Mouse (Mus musculus): ENCODE data around the gene Tpd52l1. TPM values are rescaled to one million over a fixed set of nuclear protein-coding genes. Genes with fewer than 3 reads are reported as not detected.
A peak's percentile ranks its signal among the peaks of the same experiment; 100 is the strongest.

Gene Tpd52l1
- total and polyA plus RNA-seq, 2 experiments from 2014 or later = 34.2 to 53.1 TPM

DNA sequence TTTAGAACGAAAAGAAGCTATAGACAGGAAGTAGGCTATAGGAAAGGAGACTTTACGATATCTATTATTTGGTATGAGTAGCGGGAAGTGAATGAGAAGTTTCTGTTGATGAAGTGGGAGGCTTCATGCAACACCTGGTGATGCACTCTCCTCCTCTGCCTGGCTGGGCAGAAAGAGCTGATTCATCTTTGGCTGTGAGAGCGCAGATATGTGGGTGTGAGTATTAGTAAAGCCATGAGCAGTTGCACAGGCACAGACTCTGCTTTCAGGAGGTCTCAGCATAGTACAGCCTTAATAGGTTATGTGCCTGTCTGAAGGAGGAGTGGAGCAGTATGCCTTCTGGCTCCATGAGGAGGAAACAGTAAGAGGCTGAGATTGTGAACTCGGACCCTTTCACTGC is 109.3 kb downstream of the Tpd52l1 start:
- no peak overlapping the region for H3K4me3 ChIP-seq (ENCODE audit: low read depth, low read length)
- 87% methylated on average over 5 of the region's 5 CpGs for WGBS
- DNase-seq (no peak), ATAC-seq (no peak)
- H3K9ac ChIP-seq = no peak overlapping the region
- no peaks in the 10 kb centered on the region for H3K27me3 ChIP-seq (ENCODE audit: insufficient read depth, low read length)
- no peak overlapping the region for H3K27ac ChIP-seq (ENCODE audit: low read depth, low read length)
- H3K4me2 ChIP-seq (ENCODE audit: low read depth) = no peak overlapping the region
- H3K36me3 ChIP-seq (ENCODE audit: insufficient read depth) = no peaks in the 10 kb centered on the region
- H3K4me1 ChIP-seq (ENCODE audit: insufficient read depth) = no peaks in the 10 kb centered on the region
- no peaks in the 10 kb centered on the region for H3K9me3 ChIP-seq (ENCODE audit: low read length)
- no peak for TF ChIP-seq CTCF (IDR thresholded peaks at IDR 0.05; ENCODE audit: low read depth)

DNA sequence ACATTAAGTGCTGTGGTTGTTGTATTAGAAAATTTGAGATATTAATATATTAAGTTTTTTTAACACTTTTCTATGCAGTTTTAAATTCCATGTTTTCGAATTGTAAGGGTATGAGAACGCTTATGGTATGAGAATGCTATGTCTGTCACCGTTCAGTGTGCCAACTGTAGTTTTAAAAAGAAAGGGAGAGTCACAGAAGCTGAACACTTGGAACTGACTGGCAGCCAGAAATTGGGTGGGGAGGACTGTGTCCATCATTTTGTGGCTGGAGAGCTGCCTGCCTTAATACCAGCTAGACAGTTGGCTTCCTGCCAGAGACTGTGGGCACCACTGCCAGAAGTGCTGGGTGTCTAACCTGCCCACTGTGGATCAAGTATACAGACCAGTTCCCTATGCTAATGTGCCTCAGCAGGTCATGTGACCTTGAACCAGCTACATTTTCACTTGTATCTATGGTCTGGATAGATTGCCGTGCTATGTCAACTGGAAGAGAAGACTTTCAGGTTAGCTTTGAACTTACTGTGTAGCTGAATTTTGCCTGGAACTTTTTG is 114.5 kb downstream of the Tpd52l1 start:
- Histone ChIP-seq H3K4me3 (ENCODE audit: low read depth, low read length) (no peak overlapping the region), H3K4me2 (ENCODE audit: low read depth) (no peak overlapping the region), H3K36me3 (ENCODE audit: insufficient read depth) (peaks cover 6% of the 10 kb centered on the region), H3K9ac (no peak overlapping the region), H3K27ac (ENCODE audit: low read depth, low read length) (no peak overlapping the region), H3K27me3 (ENCODE audit: insufficient read depth, low read length) (no peaks in the 10 kb centered on the region), H3K9me3 (ENCODE audit: low read length) (no peaks in the 10 kb centered on the region), H3K4me1 (ENCODE audit: insufficient read depth) (no peaks in the 10 kb centered on the region)
- WGBS = 48% methylated on average over 4 of the region's 4 CpGs
- DNase-seq (peak; percentile 22), ATAC-seq (peak; percentile 60)
- TF ChIP-seq CTCF (IDR thresholded peaks at IDR 0.05; ENCODE audit: low read depth) = no peak

DNA sequence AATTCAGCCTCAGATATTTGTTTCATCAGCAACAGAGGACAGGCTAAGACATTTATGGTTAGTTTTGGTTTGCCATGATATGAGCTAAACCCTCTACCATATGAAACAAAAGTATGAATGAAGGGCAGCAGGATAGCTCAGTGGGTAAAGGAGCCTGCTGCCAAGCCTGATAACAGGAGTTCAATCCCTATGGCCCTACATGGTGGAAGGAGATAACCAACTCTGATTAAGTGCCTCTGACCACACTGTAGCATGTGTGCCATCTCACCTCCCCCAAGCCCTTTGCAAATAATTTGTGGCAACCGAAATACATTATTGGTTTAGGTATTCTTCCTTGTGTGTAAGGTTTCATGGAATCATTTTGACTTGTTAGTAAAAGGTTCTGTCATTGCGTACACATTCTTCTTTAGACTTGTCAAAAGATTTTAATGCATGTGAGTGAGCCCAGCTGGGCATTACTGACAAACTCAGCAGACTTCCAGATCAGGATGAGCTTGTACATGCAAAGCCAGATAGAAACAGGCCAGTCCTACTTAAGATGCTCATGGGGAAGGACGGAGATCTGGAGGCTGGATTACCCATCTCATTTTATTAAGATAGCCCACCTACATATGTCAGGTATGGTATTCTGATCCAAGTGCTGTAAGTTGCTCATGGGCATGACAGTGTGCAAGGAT is 115.3 kb downstream of the Tpd52l1 start:
- no peak overlapping the region for H3K9ac ChIP-seq
- H3K27me3 ChIP-seq (ENCODE audit: insufficient read depth, low read length) = no peaks in the 10 kb centered on the region
- no peak for DNase-seq
- peaks cover 12% of the 10 kb centered on the region for H3K36me3 ChIP-seq (ENCODE audit: insufficient read depth)
- WGBS = 85% methylated on average over 3 of the region's 3 CpGs
- ATAC-seq = no peak
- H3K4me2 ChIP-seq (ENCODE audit: low read depth) = no peak overlapping the region
- no peak overlapping the region for H3K4me3 ChIP-seq (ENCODE audit: low read depth, low read length)
- H3K4me1 ChIP-seq (ENCODE audit: insufficient read depth) = no peaks in the 10 kb centered on the region
- no peak overlapping the region for H3K27ac ChIP-seq (ENCODE audit: low read depth, low read length)
- TF ChIP-seq CTCF (IDR thresholded peaks at IDR 0.05; ENCODE audit: low read depth) = no peak
- H3K9me3 ChIP-seq (ENCODE audit: low read length) = no peaks in the 10 kb centered on the region

DNA sequence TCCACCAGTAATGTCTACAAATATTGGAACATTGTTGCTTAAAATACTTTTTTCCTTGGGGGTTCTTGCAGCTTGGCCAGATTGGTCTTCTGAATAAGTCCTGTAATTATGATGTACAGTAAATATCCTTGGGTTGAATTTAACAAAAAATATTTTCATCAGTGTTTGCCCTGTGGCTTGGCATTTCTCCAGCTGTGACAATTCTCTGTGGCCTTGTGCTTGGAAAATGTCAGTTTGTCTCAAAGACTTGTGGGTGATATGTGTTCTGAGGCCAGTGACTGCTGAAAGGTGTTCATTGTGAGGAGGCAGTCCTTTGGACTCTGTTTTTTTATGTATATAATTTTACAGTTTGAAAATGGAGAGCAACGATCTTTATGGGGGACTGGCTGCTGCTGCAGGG is 116.3 kb downstream of the Tpd52l1 start:
- no peak overlapping the region for H3K4me2 ChIP-seq (ENCODE audit: low read depth)
- no peaks in the 10 kb centered on the region for H3K4me1 ChIP-seq (ENCODE audit: insufficient read depth)

DNA sequence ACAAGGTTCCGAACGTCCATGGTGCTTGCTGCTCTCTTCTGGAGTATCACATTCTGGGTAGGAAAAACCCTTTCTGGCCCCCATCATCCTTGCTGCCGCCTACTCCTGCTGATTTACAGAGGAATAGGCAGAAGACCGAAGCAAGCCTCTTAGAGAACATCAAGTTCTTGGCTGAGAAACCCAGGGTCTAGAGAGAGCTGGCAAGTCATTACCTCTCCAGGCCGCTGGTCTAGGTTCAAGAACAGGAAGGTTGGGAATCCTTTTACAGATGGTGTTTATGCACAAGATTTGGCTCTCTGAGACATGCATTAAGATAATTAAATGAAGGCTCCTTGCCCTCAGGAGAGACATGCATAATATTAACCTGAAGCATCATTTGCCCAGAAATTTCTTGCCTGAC is 127.3 kb downstream of the Tpd52l1 start:
- Histone ChIP-seq H3K9ac (no peak overlapping the region), H3K27me3 (ENCODE audit: insufficient read depth, low read length) (no peaks in the 10 kb centered on the region), H3K36me3 (ENCODE audit: insufficient read depth) (no peaks in the 10 kb centered on the region; the same call in 1 of the 2 replicates), H3K4me1 (ENCODE audit: insufficient read depth) (peaks cover 12% of the 10 kb centered on the region), H3K27ac (ENCODE audit: low read depth, low read length) (no peak overlapping the region), H3K4me2 (ENCODE audit: low read depth) (no peak overlapping the region), H3K4me3 (ENCODE audit: low read depth, low read length) (no peak overlapping the region), H3K9me3 (ENCODE audit: low read length) (no peaks in the 10 kb centered on the region)
- no peak for ATAC-seq
- WGBS = 79% methylated on average over 5 of the region's 5 CpGs
- no peak for TF ChIP-seq CTCF (IDR thresholded peaks at IDR 0.05; ENCODE audit: low read depth)
- DNase-seq = no peak

More for the DNA sequence above, 116.3 kb downstream of the Tpd52l1 start:
- no peak for TF ChIP-seq CTCF (IDR thresholded peaks at IDR 0.05; ENCODE audit: low read depth)
- Histone ChIP-seq H3K27ac (ENCODE audit: low read depth, low read length) (no peak overlapping the region), H3K27me3 (ENCODE audit: insufficient read depth, low read length) (no peaks in the 10 kb centered on the region), H3K36me3 (ENCODE audit: insufficient read depth) (peaks cover 12% of the 10 kb centered on the region), H3K9me3 (ENCODE audit: low read length) (no peaks in the 10 kb centered on the region), H3K4me3 (ENCODE audit: low read depth, low read length) (no peak overlapping the region), H3K9ac (no peak overlapping the region)
- WGBS = 82% methylated on average over 1 of the region's 1 CpGs
- ATAC-seq (no peak), DNase-seq (no peak)

DNA sequence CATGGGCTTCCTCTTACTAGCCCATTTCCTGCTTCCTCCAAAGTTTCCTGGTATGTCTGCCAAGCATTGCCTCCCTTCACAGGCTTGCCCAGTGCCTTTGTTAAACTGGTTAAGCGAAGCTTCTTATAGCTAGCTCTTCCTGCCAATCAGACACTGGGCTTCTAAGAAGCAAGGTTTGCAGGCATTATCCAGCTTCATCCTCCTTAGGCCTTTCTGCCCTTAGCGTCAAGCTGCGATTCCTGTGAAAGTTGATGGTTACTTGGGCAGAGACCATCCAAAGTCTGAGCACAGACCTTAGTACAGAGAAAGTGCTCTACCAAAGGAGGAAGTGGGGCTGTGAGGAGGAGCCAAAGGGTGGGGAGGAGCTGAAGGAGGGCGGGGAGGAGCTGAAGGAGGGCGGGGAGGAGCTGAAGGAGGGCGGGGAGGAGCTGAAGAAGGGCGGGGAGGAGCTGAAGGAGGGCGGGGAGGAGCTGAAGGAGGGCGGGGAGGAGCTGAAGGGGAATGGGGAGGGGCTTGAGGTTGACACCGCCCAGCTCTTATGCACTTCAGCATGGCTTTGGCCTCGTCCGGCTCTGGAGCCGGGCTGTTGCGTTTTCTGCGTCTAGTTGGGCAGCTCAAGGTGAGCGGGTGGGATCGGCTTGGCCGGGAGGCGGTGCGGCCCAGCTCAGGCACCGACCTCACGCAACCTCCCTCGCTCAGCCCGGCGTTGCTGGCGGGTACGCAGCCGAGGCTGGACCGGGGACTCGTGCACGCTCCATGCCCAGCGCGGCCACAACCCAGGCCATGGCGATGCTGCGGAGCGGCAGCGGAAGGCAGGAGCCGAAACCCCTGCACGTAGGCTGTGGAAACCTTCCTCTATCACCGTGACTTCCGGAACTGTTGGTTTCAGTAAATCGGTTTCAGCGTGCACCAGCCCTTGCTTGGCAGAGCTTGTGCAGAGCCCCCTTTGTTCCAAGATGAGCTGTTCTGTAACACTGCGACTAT is 132.6 kb downstream of the Tpd52l1 start, which contains the start of gene Hddc2:
TSS of gene Hddc2 (plus strand) at position 519 of the 984 bp plus-strand sequence.
- peak; percentile 82 for DNase-seq
- Histone ChIP-seq H3K27me3 (ENCODE audit: insufficient read depth, low read length) (no peaks in the 10 kb centered on the region), H3K4me1 (ENCODE audit: insufficient read depth) (peaks cover 12% of the 10 kb centered on the region), H3K36me3 (ENCODE audit: insufficient read depth) (no peaks in the 10 kb centered on the region), H3K4me3 (ENCODE audit: low read depth, low read length) (peak within 1 kb of the TSS; percentile 71), H3K9me3 (ENCODE audit: low read length) (no peaks in the 10 kb centered on the region), H3K27ac (ENCODE audit: low read depth, low read length) (peak within 1 kb of the TSS; percentile 87), H3K9ac (peak within 1 kb of the TSS; percentile 81), H3K4me2 (ENCODE audit: low read depth) (peak within 1 kb of the TSS; percentile 71)
- no peak for TF ChIP-seq CTCF (IDR thresholded peaks at IDR 0.05; ENCODE audit: low read depth)
- peak; percentile 93 for ATAC-seq
- 5% methylated on average over 42 of the region's 44 CpGs for WGBS

Measured in forebrain, postnatal 0 days (tissue).